Mouse (Mus musculus) forelimb bud, embryonic 11.5 days (tissue): ENCODE results near the gene Six5.

Experiments used
- DNase-seq: peaks from one replicate; pipeline ENCODE4 v3.0.0-alpha.2; 2012; ENCODE audit warnings: low read depth, low spot score

Six5 gene

GRCm38 (mm10) chr7:19096421-19096976 is 2.1 kb downstream of the Six5 start:
- no peak for DNase-seq

DNA sequence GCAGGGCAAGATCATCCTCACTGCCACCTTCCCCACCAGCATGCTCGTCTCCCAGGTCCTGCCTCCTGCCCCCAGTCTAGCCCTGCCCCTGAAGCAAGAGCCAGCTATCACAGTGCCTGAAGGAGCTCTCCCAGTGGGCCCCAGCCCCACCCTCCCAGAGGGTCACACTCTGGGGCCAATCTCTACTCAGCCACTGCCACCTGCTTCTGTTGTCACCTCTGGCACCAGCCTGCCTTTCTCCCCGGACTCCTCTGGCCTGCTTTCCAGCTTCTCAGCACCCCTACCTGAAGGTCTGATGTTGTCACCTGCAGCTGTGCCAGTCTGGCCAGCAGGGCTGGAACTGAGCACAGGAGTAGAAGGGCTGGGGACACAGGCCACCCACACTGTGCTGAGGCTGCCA is 2.8 kb downstream of the Six5 start:
- no peak for DNase-seq

DNA sequence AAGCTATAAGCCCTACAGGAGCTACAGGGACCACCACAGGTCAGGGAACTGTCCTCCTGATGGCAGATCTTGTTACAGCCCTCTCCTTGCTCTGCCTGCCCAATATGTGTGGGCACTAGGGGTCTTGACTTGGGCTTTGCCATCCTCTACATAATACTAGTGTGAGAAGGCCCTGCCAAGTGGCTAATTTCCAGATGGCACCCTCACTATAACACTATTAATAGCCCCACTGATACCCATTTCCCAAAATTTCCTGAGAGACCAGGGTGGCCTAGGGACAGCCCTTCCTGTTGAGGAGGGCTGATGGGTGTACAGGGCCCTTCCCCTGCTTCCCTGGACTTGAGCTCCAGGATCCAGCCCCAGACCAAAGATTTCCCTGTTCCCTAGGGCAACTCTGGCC is 3.5 kb downstream of the Six5 start:
- DNase-seq, result no peak

GRCm38 (mm10) chr7:19098811-19099210 is 4.4 kb downstream of the Six5 start:
- DNase-seq, result no peak

DNA sequence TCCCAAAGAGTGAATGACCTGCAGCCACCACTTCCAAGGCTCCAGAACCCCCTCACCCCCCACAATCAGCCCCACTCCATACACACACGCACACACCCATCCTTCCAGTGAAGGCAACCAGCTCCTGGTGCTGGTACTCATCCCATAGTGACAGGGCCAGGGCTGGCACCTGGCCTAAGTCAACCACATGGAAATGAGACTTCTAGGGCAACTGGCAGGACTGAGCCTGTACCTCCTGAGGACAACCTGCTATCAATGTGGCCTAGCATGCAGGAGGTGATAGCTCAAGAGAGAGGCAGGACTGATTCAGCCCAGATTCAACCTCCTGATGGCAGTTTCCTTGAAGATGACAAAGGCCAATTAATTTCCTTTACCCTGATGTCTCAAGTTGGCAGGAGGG is 5.9 kb downstream of the Six5 start:
- no peak for DNase-seq

- no peak for DNase-seq
Observed at GRCm38 (mm10) chr7:19103741-19104140, 9.3 kb downstream of the Six5 start.

DNA sequence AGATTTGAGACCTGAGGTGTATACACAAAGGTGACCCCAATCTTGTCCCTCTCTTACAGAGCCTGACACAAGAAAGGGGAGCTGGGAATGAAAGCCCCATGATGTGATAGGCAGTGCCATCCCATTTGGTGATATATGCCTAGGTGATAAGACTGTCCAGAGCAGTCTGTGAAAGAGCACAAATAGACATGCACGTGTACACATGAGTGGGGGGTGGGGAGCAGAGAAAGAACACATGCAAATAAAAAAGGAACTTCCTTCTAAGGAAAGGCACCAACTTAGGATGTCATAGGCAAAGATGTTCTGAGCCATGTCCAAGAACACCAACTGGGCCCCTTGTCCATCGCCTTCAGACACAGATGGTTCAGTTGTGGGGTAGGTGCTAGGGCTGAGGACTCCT is 10.1 kb downstream of the Six5 start:
- DNase-seq, result no peak

- no peak for DNase-seq
Observed at GRCm38 (mm10) chr7:19107436-19107835, 13.0 kb downstream of the Six5 start.

DNA sequence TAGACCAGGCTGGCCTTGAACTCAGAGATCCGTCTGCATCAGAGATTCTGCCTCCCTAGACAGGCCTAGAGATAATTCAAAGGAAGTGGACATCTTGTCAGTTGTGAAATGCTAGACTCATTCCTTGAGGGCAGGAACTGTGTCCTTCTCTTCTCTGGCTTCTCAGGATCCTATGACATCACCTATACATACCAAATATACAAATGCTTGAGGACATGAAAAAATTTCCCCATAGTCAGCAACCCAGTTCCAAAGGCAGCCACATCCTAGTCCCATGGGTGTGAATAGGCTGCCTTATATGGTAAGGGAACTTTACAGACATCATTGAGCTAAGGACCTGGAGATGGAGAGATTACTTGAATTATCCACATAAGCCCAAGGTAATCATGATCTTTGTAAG is 15.2 kb downstream of the Six5 start:
- no peak for DNase-seq

DNA sequence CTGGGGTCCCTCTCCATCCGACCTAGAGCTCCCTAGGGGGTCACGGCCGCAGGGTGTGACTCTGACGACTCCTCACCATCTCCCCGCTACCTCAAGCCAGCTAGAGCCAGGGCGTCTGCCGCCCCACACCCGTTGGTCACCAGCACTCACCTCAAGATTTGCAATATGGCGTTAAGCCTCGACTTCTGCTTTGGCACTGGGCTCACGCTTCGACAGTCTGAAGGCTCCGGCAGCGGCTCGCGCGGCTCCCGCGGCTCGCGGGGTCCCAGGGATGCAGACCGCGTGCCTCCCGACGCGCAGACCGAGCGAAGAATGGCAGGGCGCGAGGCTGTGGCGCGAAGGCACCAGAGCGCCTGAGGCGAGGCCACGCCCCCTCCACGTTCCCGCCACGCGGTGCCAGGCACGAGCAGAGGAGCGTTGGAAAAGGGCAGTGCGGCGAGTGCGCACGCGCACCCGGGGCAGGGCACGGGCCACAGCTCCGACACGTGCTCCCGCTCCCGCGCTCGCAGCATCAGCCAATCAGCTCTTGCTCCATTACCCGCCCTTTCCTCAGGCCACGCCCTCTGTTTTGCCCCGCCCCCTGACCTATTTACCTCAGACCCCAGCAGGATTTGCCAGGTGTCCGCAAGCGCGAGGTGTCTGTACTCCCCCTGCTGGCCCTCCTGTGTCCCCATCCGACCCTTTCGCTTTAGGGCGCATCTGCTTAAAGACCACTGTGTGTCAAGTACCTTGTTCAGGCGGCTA is 23.8 kb downstream of the Six5 start, which contains the start of gene Gm4969:
TSS of gene Gm4969 (minus strand) at position 341 of the 744 bp plus-strand sequence.
- DNase-seq, result peak; percentile 56

- no peak for DNase-seq
Observed at GRCm38 (mm10) chr7:19119083-19119482, 24.7 kb downstream of the Six5 start.

- DNase-seq, result peak; percentile 97
Observed at GRCm38 (mm10) chr7:19119631-19120429, 25.4 kb downstream of the Six5 start, which contains the start of gene Fbxo46. Gene Fbxo46, plus strand, starts transcription at chr7:19119859.

- no peak for DNase-seq
Observed at GRCm38 (mm10) chr7:19121686-19122085, 27.3 kb downstream of the Six5 start.

DNA sequence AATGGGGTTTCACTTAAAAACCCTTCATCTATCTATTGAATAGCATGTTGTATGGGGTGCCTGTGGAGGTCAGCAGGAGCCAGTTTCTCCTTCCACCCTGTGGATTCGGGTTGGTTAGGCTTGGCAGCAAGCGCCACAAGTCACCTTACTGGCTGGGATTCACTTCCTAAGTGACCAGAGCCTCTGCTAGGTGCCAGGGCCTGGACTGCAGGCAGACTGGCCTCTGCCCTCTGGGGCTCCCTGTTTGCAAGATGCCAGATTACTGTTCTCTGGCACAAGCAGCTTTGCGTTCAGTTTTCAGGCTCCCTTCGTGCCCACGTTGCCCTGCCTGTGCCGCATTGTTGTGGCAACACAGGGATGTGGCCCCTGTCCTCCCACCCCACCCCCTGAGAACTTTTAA is 30.3 kb downstream of the Six5 start:
- DNase-seq, result no peak

DNA sequence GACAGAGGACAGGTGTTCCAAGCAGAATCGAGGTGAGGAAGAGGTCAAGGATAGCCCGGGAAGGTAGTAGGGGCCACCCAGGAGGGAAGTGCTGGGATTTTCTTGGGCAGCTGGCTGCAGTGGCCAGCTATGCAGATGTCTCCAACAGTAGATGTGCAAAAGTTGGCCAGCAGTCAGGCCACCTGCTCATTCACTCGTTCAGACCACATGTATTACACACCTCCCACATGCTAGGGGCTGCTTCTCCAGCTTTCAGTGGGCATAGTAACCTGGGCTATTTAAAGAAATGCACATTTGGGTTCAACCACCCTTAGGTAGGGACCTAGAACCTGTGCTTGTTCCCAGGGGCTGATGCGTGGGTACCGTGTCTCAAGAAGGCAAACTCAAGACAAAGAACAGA is 33.4 kb downstream of the Six5 start:
- DNase-seq, result no peak

GRCm38 (mm10) chr7:19129396-19129795 is 35.0 kb downstream of the Six5 start:
- no peak for DNase-seq

DNA sequence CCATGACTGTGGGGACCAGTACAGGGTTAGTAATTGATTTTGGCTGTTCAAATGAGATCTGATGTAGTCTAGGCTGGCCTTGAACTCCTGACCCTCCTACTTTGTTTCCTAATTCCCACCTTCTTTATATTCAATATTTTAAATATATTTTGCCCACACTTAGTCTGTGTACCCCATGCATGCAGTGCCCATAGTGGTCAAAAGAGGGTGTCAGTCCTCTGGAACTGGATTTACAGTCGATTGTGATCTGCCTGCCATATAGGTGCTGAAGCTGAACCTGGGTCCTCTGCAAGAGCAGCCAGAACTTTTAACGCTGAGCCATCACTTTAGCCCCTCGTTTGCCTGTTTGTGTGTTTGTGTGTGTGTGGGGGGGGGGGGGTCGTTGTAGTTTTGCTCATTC is 36.3 kb downstream of the Six5 start:
- no peak for DNase-seq

DNA sequence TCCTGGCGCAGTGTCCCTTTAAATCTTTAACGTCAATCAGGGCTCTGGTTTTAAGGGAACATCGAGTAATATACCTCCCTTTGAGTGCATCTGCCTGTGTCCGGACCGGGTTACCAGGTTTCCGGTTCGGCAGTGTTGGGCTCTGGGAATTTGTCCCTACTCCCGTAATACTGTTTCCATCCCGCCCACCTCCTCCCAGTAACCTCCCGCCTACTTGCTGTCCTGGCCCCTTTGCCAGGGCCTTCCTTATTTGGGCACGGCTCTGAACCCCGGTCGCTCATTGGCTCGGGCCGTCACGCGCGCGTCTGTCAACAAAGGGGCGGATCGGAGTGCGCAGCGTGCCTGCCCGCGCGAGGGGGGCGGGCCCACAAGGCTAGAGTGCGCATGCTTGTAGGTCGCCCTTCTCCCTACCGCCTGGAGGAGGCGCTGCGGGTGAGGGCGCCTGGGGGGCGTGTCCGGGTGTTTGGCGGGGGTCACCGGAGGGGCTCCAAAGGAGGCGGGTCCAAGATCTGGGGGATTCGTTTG is 37.0 kb downstream of the Six5 start:
- peak; percentile 97 for DNase-seq

- no peak for DNase-seq
Observed at GRCm38 (mm10) chr7:19136168-19136567, 41.8 kb downstream of the Six5 start.

DNA sequence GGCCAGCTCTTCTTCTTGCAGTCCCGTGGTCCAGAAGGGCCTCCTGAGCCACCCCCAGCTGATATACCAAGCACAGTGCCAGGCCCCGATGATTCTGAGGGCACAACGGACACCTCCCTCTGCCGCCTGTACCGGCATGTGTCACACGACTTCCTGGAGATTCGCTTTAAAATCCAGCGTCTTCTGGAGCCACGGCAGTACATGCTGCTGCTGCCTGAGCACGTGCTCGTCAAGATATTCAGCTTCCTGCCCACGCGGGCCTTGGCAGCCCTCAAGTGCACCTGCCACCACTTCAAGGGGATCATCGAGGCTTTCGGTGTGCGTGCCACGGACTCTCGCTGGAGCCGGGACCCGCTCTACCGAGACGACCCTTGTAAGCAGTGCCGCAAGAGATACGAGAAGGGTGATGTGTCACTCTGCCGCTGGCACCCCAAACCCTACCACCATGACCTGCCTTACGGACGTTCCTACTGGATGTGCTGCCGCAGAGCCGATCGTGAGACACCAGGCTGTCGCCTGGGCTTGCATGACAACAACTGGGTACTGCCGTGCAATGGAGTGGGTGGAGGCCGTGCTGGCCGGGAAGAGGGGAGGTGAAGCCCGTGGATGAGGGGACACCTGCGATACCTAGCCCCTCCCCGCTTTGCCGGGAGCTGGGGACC is 42.4 kb downstream of the Six5 start:
- no peak for DNase-seq

- DNase-seq, result no peak
Observed at GRCm38 (mm10) chr7:19137380-19137779, 43.0 kb downstream of the Six5 start.

GRCm38 (mm10) chr7:19146793-19147192 is 52.4 kb downstream of the Six5 start:
- no peak for DNase-seq
